Mouse (Mus musculus): ENCODE measurements at regions not wholly inside any gene's neighbourhood (a gene's known extent, or its start where the extent isn't known, plus 50 kb on each side); places are given as distances from the start of the nearest gene placed in this dataset.
"Not testable (repeated sequence)": the region's sequence is repeated elsewhere in the genome, so short reads cannot be mapped to it uniquely, and the experiment has no call there.

DNA sequence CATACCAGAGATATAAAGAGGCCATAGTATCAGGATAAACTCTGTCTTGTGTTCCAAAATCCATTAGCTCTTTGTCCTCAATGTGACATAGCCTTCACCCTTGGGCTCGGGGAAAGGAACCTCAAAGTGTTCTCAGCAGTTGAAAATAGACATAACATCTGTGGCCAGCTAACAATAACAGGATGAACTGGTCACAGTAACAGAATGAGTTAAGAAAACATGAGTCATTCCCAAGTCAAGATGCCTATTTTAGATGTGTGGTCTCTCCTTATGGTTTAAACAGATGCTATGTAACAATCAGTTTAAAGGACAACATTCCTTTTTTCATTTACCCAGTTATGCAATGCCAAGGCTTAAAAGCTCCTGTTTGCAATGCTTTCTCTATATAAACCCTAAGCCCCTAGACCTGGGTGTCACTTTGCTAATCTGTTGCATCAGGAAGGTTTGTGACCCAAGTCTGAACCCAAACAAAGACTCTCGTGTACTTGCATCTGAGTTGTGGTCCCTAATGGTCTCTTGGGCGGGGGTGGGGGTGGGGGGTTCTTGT, 920.5 kb upstream of the Dsel start:
- in situ Hi-C loops (cut with MboI, MseI): no loop called here

DNA sequence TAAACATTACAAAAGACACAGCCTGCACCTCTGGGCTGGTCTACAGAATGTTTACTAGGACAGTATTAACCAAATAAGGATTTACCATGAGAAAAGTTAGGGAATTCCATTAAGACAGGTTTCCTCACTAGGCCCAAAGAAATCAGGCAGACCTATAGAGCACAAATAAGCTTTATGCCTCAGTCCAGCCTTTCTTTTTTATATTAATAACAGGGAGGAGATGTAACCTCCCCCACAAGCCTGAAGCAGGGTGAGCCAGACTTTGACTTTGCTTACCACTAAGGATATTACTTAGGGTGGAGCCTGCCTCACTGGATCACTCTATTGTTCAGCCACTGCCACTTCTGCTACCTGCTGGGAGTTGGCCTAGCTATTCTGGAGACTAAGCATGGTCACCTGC, 915.1 kb upstream of the Dsel start:
- in situ Hi-C loops (cut with MboI, MseI): no loop called here

GRCm38 (mm10) chr1:112778551-112778950, 913.8 kb upstream of the Dsel start:
- in situ Hi-C loops (cut with MboI, MseI): no loop called here

- in situ Hi-C loops (cut with MboI, MseI): not testable (repeated sequence)
Measured at GRCm38 (mm10) chr1:112750643-112751042, 885.9 kb upstream of the Dsel start.

DNA sequence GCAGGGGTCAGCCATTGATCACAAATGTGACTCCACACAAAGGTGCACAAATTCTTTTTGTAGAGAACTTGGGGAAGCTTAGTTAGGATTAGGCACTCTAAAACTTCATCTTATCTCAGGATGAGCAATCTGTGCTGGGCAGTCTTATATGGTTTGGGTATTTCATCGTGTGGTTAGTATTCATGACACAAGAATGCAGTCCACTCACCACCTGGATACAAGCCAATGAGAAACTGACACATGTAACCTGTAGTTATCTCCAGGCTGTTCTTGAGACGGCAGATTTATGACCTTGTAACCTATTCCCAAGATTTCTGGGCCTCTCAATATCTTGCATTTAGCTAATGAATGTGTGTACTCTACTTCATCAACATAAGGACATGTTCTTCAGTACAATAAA, 883.8 kb upstream of the Dsel start:
- in situ Hi-C loops (cut with MboI, MseI): no loop called here

DNA sequence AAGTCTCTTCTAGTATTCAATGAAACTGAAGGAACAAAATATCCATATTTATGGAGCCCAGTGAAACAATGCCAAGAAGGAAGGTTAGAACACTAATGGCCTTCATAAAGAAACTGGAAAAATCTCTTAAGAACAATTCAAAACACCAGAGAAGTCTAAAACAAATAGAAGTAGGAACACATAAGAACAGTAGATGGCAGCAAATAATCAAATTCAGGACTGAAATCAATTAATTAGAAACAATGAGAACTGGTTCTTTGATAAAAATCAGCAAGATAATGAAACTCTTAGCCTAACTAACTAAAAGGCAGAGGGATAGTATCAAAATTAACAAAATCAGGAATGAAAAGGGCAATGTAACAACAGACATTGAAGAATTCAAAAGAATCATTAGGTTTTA, 839.2 kb upstream of the Dsel start:
- in situ Hi-C loops (cut with MboI, MseI): no loop called here

DNA sequence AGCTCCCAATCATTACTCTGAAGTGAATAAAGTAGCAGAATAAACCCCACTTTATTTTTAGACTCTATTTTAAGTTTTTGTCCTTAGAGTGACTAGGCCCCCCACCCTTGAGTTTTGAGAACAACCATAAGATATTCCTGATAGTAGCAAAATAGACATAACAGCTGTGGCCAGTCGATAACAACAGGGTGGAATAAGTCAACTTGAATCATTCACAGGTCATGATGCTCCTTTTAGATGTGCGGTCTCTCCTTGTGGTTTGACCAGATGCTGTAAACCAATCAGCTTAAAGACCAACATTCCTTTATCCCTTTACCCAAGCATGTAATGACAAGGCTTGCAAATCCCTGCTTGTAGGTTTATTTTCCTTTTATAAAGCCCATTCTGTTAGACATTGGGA, 794.2 kb upstream of the Dsel start:
- in situ Hi-C loops (cut with MboI, MseI): no loop called here

DNA sequence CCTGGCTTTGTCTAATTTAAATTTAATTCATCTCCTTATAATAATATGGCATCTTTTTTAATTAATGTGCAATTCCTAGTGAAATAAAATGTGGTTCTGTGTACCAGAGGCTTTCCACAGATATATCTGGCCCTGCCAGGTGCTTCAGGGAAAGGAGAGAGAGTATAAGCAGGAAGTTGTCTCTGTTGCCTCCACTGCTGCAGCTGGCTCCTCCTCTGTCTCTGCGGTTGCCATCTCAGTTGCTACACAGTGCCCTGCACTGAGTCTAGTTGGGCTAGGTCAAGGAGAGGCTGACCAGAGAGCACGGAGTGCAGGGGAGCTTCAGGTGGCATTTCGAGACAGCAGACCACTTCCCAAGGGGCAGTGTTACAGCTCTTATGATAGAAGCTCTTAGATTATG, 773.6 kb upstream of the Dsel start:
- in situ Hi-C loops (cut with MboI, MseI): loop anchor here (10.0 to 25.0 kb wide), 2 partner anchors 1064 to 1501 kb away; no protein-coding TSS in a partner anchor
